29 mouse cellular contexts compared by ENCODE assay signal in the genomic region with DNA sequence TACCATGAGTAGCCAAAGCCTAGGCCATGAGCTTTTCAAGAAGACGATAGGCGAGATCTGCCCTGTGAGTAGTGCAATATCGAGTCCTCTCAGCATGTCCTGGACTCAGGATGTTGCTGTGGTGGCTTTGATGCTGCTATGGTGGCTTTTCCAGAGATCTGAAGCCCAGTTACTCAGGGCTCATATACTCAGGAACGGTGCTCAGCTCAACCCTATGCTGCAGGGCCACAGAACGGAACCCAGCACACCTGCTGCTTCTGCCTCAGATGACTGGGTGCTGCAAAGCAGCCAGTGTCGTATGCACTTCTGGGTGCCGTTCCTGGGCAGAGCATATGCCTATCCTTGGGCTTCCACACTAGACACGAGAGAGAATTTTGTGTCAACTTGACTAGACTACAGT. TPM values are rescaled to one million over a fixed set of nuclear protein-coding genes. Genes with fewer than 3 reads are reported as not detected.
"Had no signal": no experiment of that assay in that cellular context is flagged by ENCODE, and none has a peak within 500 bp of the region (broad histone marks: within the 10 kb centered on the region; RNA-seq: fewer than 3 reads in every experiment).

No protein-coding gene starts in this region.

- ATAC-seq: intestine, postnatal 0 days had no signal

- H3K9me3 ChIP-seq: liver, embryonic 13.5 days; neural tube, embryonic 12.5 days; neural tube, embryonic 15.5 days had no signal

- DNase-seq: kidney, adult 2 months; layer of hippocampus, adult 9-11 months; liver, embryonic 13.5 days; lung, adult 2 months; lung, postnatal 14 days; lung, postnatal 4 days; midbrain, embryonic 14.5 days; right cerebral cortex, adult 18-20 months; right cerebral cortex, postnatal 14 days; right cerebral cortex, postnatal 4 days had no signal

- H3K36me3 ChIP-seq: liver, embryonic 13.5 days; neural tube, embryonic 12.5 days; neural tube, embryonic 15.5 days had no signal

- H3K27me3 ChIP-seq: liver, embryonic 13.5 days; neural tube, embryonic 12.5 days; neural tube, embryonic 15.5 days had no signal

- H3K4me3 ChIP-seq: layer of hippocampus, adult 2 months; liver, embryonic 13.5 days; neural tube, embryonic 12.5 days; neural tube, embryonic 15.5 days had no signal

- H3K27ac ChIP-seq: kidney, postnatal 0 days; layer of hippocampus, adult 2 months; liver, embryonic 13.5 days; neural tube, embryonic 12.5 days; neural tube, embryonic 15.5 days; stomach, postnatal 0 days had no signal

- H3K4me2 ChIP-seq: liver, embryonic 13.5 days; midbrain, embryonic 11.5 days; neural tube, embryonic 12.5 days; neural tube, embryonic 15.5 days had no signal

- H3K4me1 ChIP-seq: neural tube, embryonic 12.5 days; neural tube, embryonic 15.5 days had no signal

- H3K9ac ChIP-seq: liver, embryonic 13.5 days; neural tube, embryonic 12.5 days; neural tube, embryonic 15.5 days had no signal

RNA-seq across cellular contexts. Expression of gene Stra8, which starts 19.5 kb away (rescaled TPM):
- total RNA-seq: layer of hippocampus, adult 2 months; layer of hippocampus, postnatal 25 days; left cerebral cortex, adult 18-20 months; left cerebral cortex, postnatal 36 days; liver, adult 2 months; megakaryocyte progenitor cell, adult 5-6 weeks; megakaryocyte-erythroid progenitor cell, adult 5-6 weeks; midbrain, postnatal 0 days had no signal
- polyA plus RNA-seq: intestine, postnatal 0 days; kidney, adult 2 months; kidney, embryonic 14.5 days; kidney, postnatal 0 days; limb, embryonic 11.5 days; liver, adult 2 months; liver, embryonic 13.5 days; liver, embryonic 16.5 days; lung, adult 2 months; lung, embryonic 16.5 days; midbrain, embryonic 11.5 days; midbrain, embryonic 14.5 days; midbrain, postnatal 0 days; neural tube, embryonic 12.5 days; neural tube, embryonic 15.5 days; stomach, embryonic 14.5 days had no signal

RNA-seq across cellular contexts. Expression of gene Slc23a4, which starts 48.8 kb away (rescaled TPM):
- total RNA-seq: liver, adult 2 months had no signal
